Mouse (Mus musculus): ENCODE data around the gene Olfr164.

Olfr164 gene

GRCm38 (mm10) chr16:19313964-19314363, at the start of gene Olfr164:
Gene Olfr164 (minus strand): TSS chr16:19314064.
- DNase-seq = no peak

GRCm38 (mm10) chr16:19349111-19349510, 35.2 kb upstream of the Olfr164 start:
- no peak for DNase-seq

- DNase-seq = no peak
Measured at GRCm38 (mm10) chr16:19263235-19263634, 50.6 kb downstream of the Olfr164 start.

GRCm38 (mm10) chr16:19260780-19261179, 53.1 kb downstream of the Olfr164 start:
- DNase-seq = no peak

- DNase-seq = no peak
Measured at GRCm38 (mm10) chr16:19245835-19246234, 68.0 kb downstream of the Olfr164 start.

- no peak for DNase-seq
Measured at GRCm38 (mm10) chr16:19241539-19242025, 72.3 kb downstream of the Olfr164 start.

GRCm38 (mm10) chr16:19240792-19241538, 72.9 kb downstream of the Olfr164 start:
- no peak for DNase-seq

- DNase-seq = no peak
Measured at GRCm38 (mm10) chr16:19236719-19237118, 77.1 kb downstream of the Olfr164 start.
